Comparison of ENCODE assay signal across 7 mouse cellular contexts in genomic region chr13:34149463-34150176, GRCm38 (mm10). TPM values are rescaled to one million over a fixed set of nuclear protein-coding genes. Genes with fewer than 3 reads are reported as not detected.
DNase-seq lines count a peak whose midpoint lies in the region; ATAC-seq and TF ChIP-seq lines count a peak whose summit lies in the region.

No protein-coding gene starts in this region.

- no peaks in the 10 kb centered on the region for H3K36me3 ChIP-seq in lung, embryonic 16.5 days (ENCODE audit: control insufficient read depth, insufficient read depth, low read length)
- H3K36me3 ChIP-seq in forebrain, embryonic 16.5 days (ENCODE audit: control insufficient read depth, insufficient read depth), result no peaks in the 10 kb centered on the region
- H3K36me3 ChIP-seq in limb, embryonic 14.5 days (ENCODE audit: control insufficient read depth, insufficient read depth, low read length), result no peaks in the 10 kb centered on the region
- H3K36me3 ChIP-seq in stomach, embryonic 14.5 days (ENCODE audit: control insufficient read depth, insufficient read depth, low read length), result no peaks in the 10 kb centered on the region

- H3K4me3 ChIP-seq in lung, embryonic 16.5 days (ENCODE audit: low read length), result peak overlapping the region; percentile 47
- H3K4me3 ChIP-seq in forebrain, embryonic 16.5 days (replicated peaks; ENCODE audit: low read length), result peak overlapping the region; percentile 52
- H3K4me3 ChIP-seq in limb, embryonic 14.5 days (replicated peaks; ENCODE audit: low read length), result peak overlapping the region; percentile 47
- H3K4me3 ChIP-seq in stomach, embryonic 14.5 days (ENCODE audit: low read depth, low read length), result peak overlapping the region; percentile 34

- H3K9ac ChIP-seq in lung, embryonic 16.5 days (ENCODE audit: low read length), result peak overlapping the region; percentile 60
- peak overlapping the region; percentile 76 for H3K9ac ChIP-seq in forebrain, embryonic 16.5 days (replicated peaks; ENCODE audit: low read depth, low read length)
- peak overlapping the region; percentile 62; the same call in 1 of the 2 replicates for H3K9ac ChIP-seq in limb, embryonic 14.5 days (ENCODE audit: low read depth, low read length, severe bottlenecking)
- no peak overlapping the region; the same call in 1 of the 2 replicates for H3K9ac ChIP-seq in stomach, embryonic 14.5 days (replicated peaks; ENCODE audit: low read depth, low read length)

- TF ChIP-seq POLR2A in limb, embryonic 14.5 days (IDR thresholded peaks at IDR 0.05; ENCODE audit: borderline replicate concordance, extremely low read depth, insufficient read depth, insufficient read length), result no peak

- no peak overlapping the region for H3K27ac ChIP-seq in lung, embryonic 16.5 days (ENCODE audit: low read length)
- H3K27ac ChIP-seq in forebrain, embryonic 16.5 days (ENCODE audit: low read length), result peak overlapping the region; percentile 99
- H3K27ac ChIP-seq in limb, embryonic 14.5 days (replicated peaks; ENCODE audit: low read depth, low read length), result peak overlapping the region; percentile 74
- H3K27ac ChIP-seq in stomach, embryonic 14.5 days (ENCODE audit: low read length), result peak overlapping the region; percentile 78

- H3K4me2 ChIP-seq in lung, embryonic 16.5 days (ENCODE audit: low read depth, low read length), result peak overlapping the region; percentile 69
- H3K4me2 ChIP-seq in forebrain, embryonic 16.5 days (ENCODE audit: low read length), result peak overlapping the region; percentile 61
- peak overlapping the region; percentile 62 for H3K4me2 ChIP-seq in limb, embryonic 14.5 days (replicated peaks; ENCODE audit: low read depth, low read length, severe bottlenecking)
- peak overlapping the region; percentile 61 for H3K4me2 ChIP-seq in stomach, embryonic 14.5 days (replicated peaks; ENCODE audit: low read depth, low read length)

- H3K4me1 ChIP-seq in lung, embryonic 16.5 days (replicated peaks; ENCODE audit: control insufficient read depth, insufficient read depth, low read length), result peaks cover 22% of the 10 kb centered on the region
- H3K4me1 ChIP-seq in forebrain, embryonic 16.5 days (replicated peaks; ENCODE audit: control insufficient read depth, insufficient read depth, low read length), result peaks cover 47% of the 10 kb centered on the region
- H3K4me1 ChIP-seq in limb, embryonic 14.5 days (ENCODE audit: control insufficient read depth, insufficient read depth, low read length), result peaks cover 27% of the 10 kb centered on the region
- H3K4me1 ChIP-seq in stomach, embryonic 14.5 days (ENCODE audit: control insufficient read depth, insufficient read depth, low read length), result peaks cover 22% of the 10 kb centered on the region; the same call in 1 of the 2 replicates

- 48% methylated on average over 5 of the region's 5 CpGs for WGBS in lung, embryonic 16.5 days
- WGBS in forebrain, embryonic 16.5 days, result 37% methylated on average over 5 of the region's 5 CpGs
- 52% methylated on average over 5 of the region's 5 CpGs for WGBS in limb, embryonic 14.5 days
- 45% methylated on average over 5 of the region's 5 CpGs for WGBS in stomach, embryonic 14.5 days

- ATAC-seq in lung, embryonic 16.5 days (ENCODE audit: low read depth), result no peak
- ATAC-seq in forebrain, embryonic 16.5 days, result no peak
- ATAC-seq in limb, embryonic 14.5 days (ENCODE audit: low FRiP score, low read depth), result no peak
- no peak for ATAC-seq in stomach, embryonic 14.5 days (ENCODE audit: insufficient number of reproducible peaks, insufficient read depth, low FRiP score, low read depth)

- no peaks in the 10 kb centered on the region for H3K27me3 ChIP-seq in lung, embryonic 16.5 days (ENCODE audit: control insufficient read depth, insufficient read depth, low read depth, low read length)
- H3K27me3 ChIP-seq in forebrain, embryonic 16.5 days (replicated peaks; ENCODE audit: control insufficient read depth, insufficient read depth, low read length), result no peaks in the 10 kb centered on the region
- H3K27me3 ChIP-seq in limb, embryonic 14.5 days (ENCODE audit: control insufficient read depth, insufficient read depth, low read length), result no peaks in the 10 kb centered on the region
- no peaks in the 10 kb centered on the region for H3K27me3 ChIP-seq in stomach, embryonic 14.5 days (ENCODE audit: control insufficient read depth, insufficient read depth, low read length)

- H3K9me3 ChIP-seq in lung, embryonic 16.5 days (ENCODE audit: control insufficient read depth, low read length), result no peaks in the 10 kb centered on the region
- H3K9me3 ChIP-seq in forebrain, embryonic 16.5 days (ENCODE audit: control insufficient read depth, low read length), result no peaks in the 10 kb centered on the region
- H3K9me3 ChIP-seq in limb, embryonic 14.5 days (ENCODE audit: control insufficient read depth, low read length), result no peaks in the 10 kb centered on the region
- no peaks in the 10 kb centered on the region for H3K9me3 ChIP-seq in stomach, embryonic 14.5 days (ENCODE audit: control insufficient read depth, low read depth, low read length)

- DNase-seq in lung, adult 18-20 months, result no peak
- no peak for DNase-seq in limb, embryonic 14.5 days (ENCODE audit: low spot score)
- no peak for DNase-seq in thymus, postnatal 25 days
- DNase-seq in right cerebral cortex, postnatal 14 days, result no peak

RNA-seq across cellular contexts. Expression of gene Psmg4, which starts 13.1 kb away (rescaled TPM):
- 64.5 and 67.3 TPM in 2 replicates for polyA plus RNA-seq in lung, embryonic 16.5 days (2015; fragmentation: Nextera tagmentation; extraction: Ambion mirVana)
- 82.3 and 89.0 TPM in 2 replicates for polyA plus RNA-seq in forebrain, embryonic 16.5 days (2015; fragmentation: Nextera tagmentation; extraction: Ambion mirVana)
- 133 and 153 TPM in 2 replicates for polyA plus RNA-seq in limb, embryonic 14.5 days (2012; rRNA removed)
- 75.5 and 83.8 TPM in 2 replicates for polyA plus RNA-seq in limb, embryonic 14.5 days (2014; fragmentation: Nextera tagmentation; extraction: Ambion mirVana)
- polyA plus RNA-seq in stomach, embryonic 14.5 days (2014; fragmentation: Nextera tagmentation; extraction: Ambion mirVana), result 84.8 and 86.6 TPM in 2 replicates

RNA-seq across cellular contexts. Expression of gene Tubb2b, which starts 19.4 kb away (rescaled TPM):
- polyA plus RNA-seq in lung, embryonic 16.5 days (2015; fragmentation: Nextera tagmentation; extraction: Ambion mirVana), result 18.9 and 19.4 TPM in 2 replicates
- 1,170 and 1,210 TPM in 2 replicates for polyA plus RNA-seq in forebrain, embryonic 16.5 days (2015; fragmentation: Nextera tagmentation; extraction: Ambion mirVana)
- polyA plus RNA-seq in limb, embryonic 14.5 days (2012; rRNA removed), result 376 and 378 TPM in 2 replicates
- polyA plus RNA-seq in limb, embryonic 14.5 days (2014; fragmentation: Nextera tagmentation; extraction: Ambion mirVana), result 28.5 TPM in 2 replicates
- 32.1 and 34.2 TPM in 2 replicates for polyA plus RNA-seq in stomach, embryonic 14.5 days (2014; fragmentation: Nextera tagmentation; extraction: Ambion mirVana)
